Mouse (Mus musculus): ENCODE measurements around the gene Gm49322.
"Not testable (repeated sequence)": the region's sequence is repeated elsewhere in the genome, so short reads cannot be mapped to it uniquely, and the experiment has no call there.

The Gm49322 gene

GRCm38 (mm10) chr10:80613821-80614220 lies 8.0 kb downstream of the Gm49322 start:
- no peak for DNase-seq

- no peak for DNase-seq
Observed at GRCm38 (mm10) chr10:80614351-80614750, 8.5 kb downstream of the Gm49322 start.

DNA sequence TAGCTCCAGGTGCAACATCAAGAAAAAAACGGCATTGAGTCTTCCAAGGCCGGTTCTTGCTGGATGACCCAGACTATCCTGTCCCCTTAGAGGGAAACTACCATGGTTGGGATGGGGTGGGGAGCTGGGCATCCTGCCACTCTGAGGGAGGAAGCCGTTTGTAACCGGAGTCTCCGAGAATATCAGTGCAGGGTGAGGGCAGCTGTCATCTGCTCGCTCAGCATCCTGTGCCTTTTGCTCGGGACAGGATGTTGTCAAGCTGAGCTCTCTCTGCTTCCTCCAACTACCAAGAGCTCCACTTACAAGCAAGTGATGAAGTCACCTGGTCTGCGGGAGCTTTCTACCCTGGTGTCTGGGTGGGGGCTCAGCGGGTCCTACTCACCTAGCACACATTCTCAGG lies 12.4 kb downstream of the Gm49322 start:
- peak; percentile 70 to 84 for DNase-seq

DNA sequence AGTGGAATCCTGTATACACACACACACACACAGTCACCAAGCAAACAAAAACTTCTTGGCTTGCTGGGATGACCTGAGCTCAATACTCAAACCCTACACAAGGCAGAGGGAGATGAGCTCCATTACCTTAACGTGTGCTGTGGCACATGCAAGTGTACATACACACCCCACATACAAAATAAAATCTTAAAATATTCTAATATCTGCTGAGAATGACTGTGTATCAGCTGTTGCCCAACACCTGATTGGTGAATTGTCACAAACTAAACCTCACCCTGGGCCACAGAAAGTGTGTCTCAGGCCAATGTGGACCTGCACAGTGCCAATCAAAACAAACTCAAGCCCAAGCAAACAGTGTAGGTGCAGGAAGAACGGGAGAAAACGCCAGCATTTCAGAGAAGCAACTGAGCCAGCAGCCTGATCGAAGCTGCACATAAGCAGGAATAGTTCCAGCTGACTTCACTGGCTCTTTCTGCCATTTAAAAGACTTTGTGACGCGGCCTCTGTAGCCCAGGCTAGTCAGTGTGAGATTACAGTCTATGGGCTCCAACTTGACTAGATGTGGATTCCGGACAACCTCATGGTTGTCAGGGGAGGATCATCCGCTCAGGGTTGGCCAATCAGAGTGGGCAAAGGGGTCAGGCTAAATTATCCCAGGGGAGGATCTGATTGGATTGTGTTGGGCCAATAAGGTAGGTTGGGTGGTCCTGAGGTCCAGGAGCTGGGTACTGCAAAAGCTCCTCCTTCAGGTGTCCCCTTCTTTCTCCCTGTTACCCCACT lies 13.8 kb downstream of the Gm49322 start:
- no peak for DNase-seq

DNA sequence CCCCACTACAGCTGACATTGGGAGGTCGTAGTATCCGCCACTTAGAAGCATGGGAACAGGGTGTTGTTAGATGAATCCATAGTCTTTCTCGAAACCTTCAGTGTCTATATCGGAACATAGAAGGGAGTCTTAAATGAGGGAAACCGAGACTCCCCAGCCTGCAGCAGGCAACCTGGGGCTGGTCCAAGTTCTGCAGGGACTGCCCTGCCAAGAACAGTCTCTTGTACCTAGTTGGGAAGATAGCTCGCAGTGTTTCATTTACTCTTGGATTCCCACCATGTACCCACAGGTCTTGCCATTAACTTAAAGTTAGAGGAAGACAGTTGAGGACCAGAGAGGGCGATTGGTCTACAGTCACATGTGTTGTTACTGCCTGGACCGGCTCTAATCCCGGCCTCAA lies 14.5 kb downstream of the Gm49322 start:
- no peak for DNase-seq

DNA sequence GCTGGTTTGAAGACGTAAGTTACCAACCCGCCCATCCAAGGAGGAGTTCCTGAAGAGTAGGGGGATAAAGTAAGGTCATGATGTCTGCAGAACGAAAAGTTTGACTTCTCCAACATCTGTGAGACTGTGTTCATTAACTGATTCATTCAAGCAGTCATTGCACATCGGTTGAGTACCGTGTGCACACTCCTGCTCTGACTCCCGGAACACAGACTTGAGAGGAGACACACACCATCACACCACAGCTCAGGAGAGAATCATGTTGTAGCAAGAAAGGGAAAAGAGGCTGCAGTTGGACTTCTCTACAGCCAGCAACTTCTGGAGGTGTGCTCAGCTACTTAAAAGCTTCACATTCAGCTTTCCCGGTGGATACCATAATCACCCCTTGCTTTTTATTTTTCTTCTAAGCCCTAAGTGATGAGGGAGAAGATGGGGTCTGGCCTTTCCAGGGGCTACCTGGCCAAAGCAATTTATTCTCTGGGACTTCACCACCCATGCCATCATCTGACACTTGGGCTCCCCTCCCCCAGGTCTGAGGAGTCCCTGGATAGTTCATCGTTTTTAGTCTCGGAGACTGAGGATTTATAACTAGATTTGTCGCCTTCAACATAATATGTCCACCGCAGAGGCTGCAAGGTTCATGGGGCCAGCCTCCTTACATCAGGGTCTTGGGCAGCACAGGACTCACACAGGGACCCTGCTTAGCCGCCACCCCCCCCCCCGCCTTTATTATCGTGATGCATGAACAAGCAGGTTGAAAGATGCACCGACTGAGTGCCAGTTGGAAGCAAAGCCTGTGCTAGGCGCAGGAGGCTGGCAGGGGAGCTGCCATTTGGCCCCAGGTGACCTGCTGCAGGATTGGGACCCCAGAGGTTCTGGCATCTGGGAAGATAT lies 15.2 kb downstream of the Gm49322 start:
- DNase-seq, result no peak

DNA sequence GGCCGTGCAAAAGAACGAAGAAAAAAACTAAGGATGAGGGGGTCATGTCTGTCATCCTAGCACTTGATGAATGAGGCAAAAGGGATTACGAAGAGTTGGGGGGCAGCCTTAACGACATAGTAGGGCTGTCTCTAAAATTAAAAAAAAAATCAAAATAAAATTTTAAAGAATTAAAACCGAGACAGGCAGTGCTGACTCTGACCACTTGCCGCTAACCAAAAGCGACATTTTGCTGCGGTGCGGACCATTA lies 15.8 kb downstream of the Gm49322 start:
- no peak for DNase-seq

- DNase-seq, result peak; percentile 99
Observed at GRCm38 (mm10) chr10:80621940-80622660, 16.3 kb downstream of the Gm49322 start.

DNA sequence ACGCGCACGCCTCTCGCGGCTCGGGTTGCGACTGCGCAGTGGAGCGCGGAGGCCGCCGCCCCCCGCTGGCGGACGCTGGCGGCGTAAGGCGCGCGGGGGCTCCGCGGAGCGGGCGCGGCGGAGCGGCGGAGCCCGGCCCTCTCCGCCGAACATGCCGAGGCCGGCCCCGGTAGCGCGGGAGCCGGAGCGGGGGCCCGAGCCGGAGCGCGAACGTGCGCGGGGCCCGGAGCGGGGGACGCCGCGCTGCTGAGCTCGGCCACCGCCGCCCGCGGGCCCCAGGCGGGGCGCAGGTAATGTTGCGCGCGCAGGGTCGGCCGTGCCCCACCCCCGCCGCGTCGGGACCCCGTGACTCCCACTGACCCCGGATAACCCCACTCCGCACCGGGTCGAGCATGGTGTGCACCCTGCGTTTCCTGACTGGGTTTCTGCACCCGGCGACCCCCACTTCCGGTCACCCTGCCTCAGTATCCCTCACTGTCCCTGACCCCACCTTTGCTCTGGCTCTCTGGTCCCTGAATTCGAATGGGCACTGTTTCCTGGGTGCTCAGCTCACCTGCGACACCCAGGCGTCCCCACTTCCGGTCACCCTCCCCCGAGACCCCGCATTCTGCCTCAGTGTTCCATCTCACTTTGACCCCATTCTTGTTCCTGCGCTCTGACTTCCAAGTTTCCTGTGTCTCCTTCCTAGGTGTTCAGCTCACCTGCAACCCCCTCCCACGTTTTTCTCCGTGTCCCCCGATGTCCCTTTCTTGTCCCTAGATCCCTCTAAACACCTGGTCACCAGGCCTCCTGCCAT lies 17.0 kb downstream of the Gm49322 start, which contains the start of gene Csnk1g2:
Gene Csnk1g2, plus strand, starts transcription at position 178 of the 796 bp plus-strand sequence.
- DNase-seq, result peak in 1 of 2 experiments; percentile 68

DNA sequence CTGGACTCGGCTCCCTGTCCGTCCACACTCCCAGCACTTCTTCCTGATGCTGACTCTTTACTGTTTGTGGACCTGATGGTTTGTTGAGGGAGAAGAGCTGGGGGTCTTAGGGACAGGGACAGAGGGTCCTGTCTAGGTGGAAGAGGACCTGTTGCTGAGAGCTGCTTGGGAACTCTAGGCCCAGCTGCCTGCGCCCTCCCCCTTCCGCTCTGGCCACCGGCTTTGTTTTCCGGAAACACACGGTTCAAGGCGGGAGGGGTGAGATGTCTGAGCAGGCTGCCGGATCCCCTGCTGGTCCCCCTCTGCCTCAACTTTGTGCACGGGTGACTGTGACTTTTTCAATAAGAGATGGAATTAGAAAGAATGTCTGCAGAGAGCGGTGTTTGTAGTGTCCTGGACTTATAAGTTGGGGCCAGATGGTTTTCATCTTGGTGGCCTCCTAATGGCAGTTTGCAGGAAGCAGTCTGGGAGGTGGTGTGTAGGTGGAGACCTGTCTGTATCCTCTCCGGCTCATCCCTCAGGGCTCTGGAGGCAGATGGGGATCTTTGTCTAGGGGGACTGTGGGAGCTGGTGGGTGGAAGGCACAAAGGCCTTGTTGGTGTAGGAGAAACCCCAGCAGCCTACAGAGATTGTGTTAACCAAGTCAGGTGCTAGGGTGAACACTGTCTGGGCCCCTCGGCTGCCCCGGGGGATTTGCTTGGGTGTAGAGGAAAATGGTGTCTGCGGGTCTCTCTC lies 17.8 kb downstream of the Gm49322 start:
- DNase-seq, result peak; percentile 74 to 78

- no peak for DNase-seq
Observed at GRCm38 (mm10) chr10:80625764-80626163, 19.9 kb downstream of the Gm49322 start.

DNA sequence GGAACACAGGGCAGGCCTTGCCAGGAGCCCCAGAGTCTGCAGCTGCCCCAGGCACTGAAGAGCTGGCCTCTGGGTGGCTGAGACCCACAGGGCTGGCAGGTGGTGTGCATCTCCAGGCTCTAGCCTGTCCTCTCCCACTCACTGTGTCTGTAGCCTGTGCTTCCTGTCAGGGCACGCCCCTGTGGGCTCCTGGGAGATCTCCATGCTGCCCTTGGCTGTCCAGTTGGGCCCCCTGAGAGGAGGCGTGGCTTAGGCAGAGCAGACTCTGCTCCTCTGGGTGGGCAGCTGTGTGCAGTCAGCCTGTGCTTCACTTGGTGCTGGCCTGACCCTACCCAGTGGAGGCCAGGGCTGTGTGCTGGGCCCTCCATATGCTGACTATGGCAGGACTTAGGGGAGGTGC lies 21.9 kb downstream of the Gm49322 start:
- peak; percentile 39 to 73 for DNase-seq

GRCm38 (mm10) chr10:80628925-80629324 lies 23.1 kb downstream of the Gm49322 start:
- no peak for DNase-seq

GRCm38 (mm10) chr10:80635345-80635744 lies 29.5 kb downstream of the Gm49322 start:
- DNase-seq, result no peak

DNA sequence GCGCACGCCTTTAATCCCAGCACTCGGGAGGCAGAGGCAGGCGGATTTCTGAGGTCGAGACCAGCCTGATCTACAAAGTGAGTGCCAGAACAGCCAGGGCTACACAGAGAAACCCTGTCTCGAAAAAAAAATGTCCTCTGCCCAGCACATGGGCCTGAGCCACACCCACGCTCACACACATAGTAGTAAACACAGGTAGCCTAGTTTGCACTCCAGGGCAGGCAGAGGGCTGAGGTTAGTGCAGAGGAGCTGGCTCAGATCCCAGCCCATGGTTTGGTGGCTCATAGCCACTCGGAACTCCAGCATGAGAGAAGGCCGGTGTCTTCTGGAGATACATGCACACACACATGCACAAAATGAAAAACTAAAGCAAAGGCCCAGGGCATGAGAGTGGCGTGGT lies 41.1 kb downstream of the Gm49322 start:
- DNase-seq, result no peak

- DNase-seq, result not testable (repeated sequence)
Observed at GRCm38 (mm10) chr10:80649910-80650309, 44.1 kb downstream of the Gm49322 start.

DNA sequence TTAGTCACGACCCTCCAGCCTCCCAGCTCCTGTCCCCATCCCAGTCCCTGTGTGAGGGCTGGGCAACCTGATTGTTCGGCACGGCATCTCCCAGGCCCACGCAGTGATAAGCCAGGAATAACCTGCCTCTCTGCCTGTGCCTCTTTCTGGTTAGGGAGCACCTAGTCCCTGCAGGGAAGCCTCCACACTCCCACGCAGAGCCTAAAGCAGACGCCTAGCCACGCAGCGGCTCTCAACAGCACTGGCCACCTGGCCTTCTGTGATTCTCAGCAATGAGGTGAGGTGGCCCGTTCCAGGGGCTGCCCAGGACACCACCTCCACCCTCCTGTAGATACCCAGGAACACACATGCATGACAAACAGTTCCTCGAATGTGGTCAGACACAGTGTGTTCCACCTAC lies 44.6 kb downstream of the Gm49322 start:
- DNase-seq, result no peak

GRCm38 (mm10) chr10:80653156-80653720 lies 47.4 kb downstream of the Gm49322 start:
- DNase-seq, result no peak

GRCm38 (mm10) chr10:80654866-80655265 lies 49.0 kb downstream of the Gm49322 start:
- peak in 1 of 2 experiments; percentile 23 for DNase-seq

GRCm38 (mm10) chr10:80655406-80656129 lies 49.7 kb downstream of the Gm49322 start:
- DNase-seq, result no peak

All from lung, postnatal 4 days (tissue).